Mouse (Mus musculus) ES-Bruce4 (cell line): ENCODE results near the gene Efnb2.

ENCODE experiments used
- CTCF ChIP-seq: IDR thresholded peaks from one replicate; pipeline ENCODE4 v1.8.1; 2011; ENCODE audit warnings: low read depth, low read length
- POLR2A ChIP-seq: IDR thresholded peaks from one replicate; pipeline ENCODE4 v1.8.1; 2011; ENCODE audit warnings: low read length; ENCODE audit not compliant: insufficient read depth

DNA sequence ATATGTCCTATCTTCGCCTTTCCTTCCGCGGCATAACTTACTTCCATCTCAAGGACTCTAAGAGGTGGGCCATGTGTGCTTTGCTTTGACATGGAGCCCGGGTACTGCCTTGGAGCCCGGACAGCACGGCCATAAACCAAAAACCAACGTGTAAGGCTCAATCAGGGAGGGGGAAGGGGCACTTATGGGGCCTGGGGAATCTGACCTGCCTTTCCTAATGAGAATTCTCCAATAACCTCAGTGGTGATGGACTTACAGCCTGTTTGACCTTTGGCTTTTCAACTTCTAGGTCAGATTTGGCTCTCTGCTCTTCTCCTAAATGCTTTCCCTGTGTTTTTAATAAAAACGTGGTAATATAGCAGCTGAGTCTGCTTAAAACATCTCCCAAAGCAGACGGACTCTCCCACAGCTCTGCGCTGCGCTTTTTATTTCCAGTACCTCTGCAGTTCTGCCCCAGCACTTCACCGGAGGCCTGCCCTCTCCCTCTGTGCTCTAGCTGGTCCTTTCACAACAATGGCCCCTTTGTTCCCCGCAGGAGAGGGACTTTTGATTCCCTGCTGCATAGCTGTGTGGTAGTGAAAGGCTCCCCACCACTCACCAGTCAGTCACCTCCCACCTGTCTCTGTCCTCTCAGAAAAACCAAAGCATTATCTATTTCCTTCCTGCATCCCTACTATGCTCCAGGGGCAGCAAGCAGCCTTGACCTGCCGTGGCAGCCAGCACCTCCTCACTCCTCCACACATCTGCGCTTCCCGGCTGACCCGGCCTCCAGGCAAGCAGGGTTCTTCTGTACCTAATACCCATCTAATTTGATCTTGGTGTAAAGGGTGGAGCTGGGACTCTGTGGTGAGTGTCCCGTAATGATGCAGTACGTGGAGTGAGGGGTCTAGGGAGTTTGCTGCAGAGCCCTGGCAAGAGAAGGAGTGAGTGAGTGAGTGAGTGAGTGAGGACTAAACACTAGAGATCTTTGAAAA is 41.5 kb downstream of the Efnb2 start:
- TF ChIP-seq POLR2A (no peak), CTCF (no peak)
